In the genomic region with DNA sequence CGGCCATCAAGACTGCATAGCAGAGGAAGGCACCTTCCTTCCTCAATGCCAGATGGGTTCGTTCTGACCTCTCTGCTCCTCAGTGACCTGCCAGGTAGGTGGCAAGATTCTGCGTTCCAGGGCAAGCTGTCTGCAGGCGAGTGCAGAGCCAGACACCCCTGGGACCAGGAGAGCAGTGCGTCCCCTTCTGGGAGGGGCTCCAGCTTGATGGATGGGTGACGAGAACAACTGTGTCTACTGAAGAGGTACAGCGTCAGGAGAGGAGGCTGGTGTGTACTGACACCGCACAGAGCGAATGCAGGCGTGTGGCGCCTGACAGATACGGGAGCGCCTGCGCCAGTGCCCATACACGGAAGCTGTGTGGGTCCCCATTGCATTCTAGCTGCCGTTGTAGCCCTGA, we compare ENCODE assay signal across 17 mouse cellular contexts. TPM values are rescaled to one million over a fixed set of nuclear protein-coding genes. Genes with fewer than 3 reads are reported as not detected.
DNase-seq lines count a peak whose midpoint lies in the region; ATAC-seq and TF ChIP-seq lines count a peak whose summit lies in the region.
"Had no signal": no experiment of that assay in that cellular context is flagged by ENCODE, and none has a peak within 500 bp of the region (broad histone marks: within the 10 kb centered on the region; RNA-seq: fewer than 3 reads in every experiment).

No protein-coding gene starts in this region.

- WGBS in heart, embryonic 13.5 days, result 62% methylated on average over 16 of the region's 16 CpGs
- 89% methylated on average over 16 of the region's 16 CpGs for WGBS in heart, adult 2 months

- peaks cover 87% of the 10 kb centered on the region for H3K4me1 ChIP-seq in heart, embryonic 13.5 days
- peaks cover 3% of the 10 kb centered on the region; the same call in 1 of the 2 replicates for H3K4me1 ChIP-seq in heart, adult 2 months (ENCODE audit: control insufficient read depth, insufficient read depth, low read length)
- H3K4me1 ChIP-seq in G1E (ENCODE audit: insufficient read depth, low read depth, low read length), result no peaks in the 10 kb centered on the region; the same call in 1 of the 2 replicates

- no peaks in the 10 kb centered on the region for H3K36me3 ChIP-seq in heart, embryonic 13.5 days
- no peaks in the 10 kb centered on the region for H3K36me3 ChIP-seq in heart, adult 2 months (ENCODE audit: control insufficient read depth, insufficient read depth, low read length)
- no peaks in the 10 kb centered on the region for H3K36me3 ChIP-seq in G1E (replicated peaks)
- H3K36me3 ChIP-seq: intestine, embryonic 15.5 days had no signal

- peak; percentile 76 for DNase-seq in cerebellum, adult 9-11 months
- DNase-seq in cerebellum, adult 8-10 months, result no peak
- no peak for DNase-seq in heart, adult 2 months
- DNase-seq in G1E (ENCODE audit: low spot score), result no peak
- peak; percentile 52 for DNase-seq in brain, adult 2 months (ENCODE audit: low read depth, low spot score)
- no peak for DNase-seq in gastrocnemius, adult 8-10 months (ENCODE audit: low spot score in 2 of 2)
- DNase-seq: adrenal gland, adult 8-10 months; adrenal gland, postnatal 36 days; gastrocnemius, postnatal 10 days; heart, adult 18-20 months; heart, postnatal 10 days; heart, postnatal 4 days; kidney, adult 18-20 months had no signal

- intact Hi-C loops in heart, adult 2 months (cut with DNase I), result no loop called here

- H3K9ac ChIP-seq in heart, embryonic 13.5 days, result peak overlapping the region; percentile 24; the same call in 1 of the 2 replicates
- H3K9ac ChIP-seq in heart, adult 2 months (ENCODE audit: low read depth, low read length), result no peak overlapping the region
- H3K9ac ChIP-seq: hindbrain, embryonic 14.5 days; intestine, embryonic 15.5 days had no signal

- no peak for TF ChIP-seq POLR2A in heart, adult 2 months (IDR thresholded peaks at IDR 0.05; ENCODE audit: insufficient read depth, low read depth, low read length)

- TF ChIP-seq EP300 in heart, adult 2 months (IDR thresholded peaks at IDR 0.05; ENCODE audit: insufficient read depth, low read depth, low read length), result no peak

- H3K27me3 ChIP-seq in heart, embryonic 13.5 days (replicated peaks), result no peaks in the 10 kb centered on the region
- no peaks in the 10 kb centered on the region for H3K27me3 ChIP-seq in heart, adult 2 months (ENCODE audit: control insufficient read depth, insufficient read depth, low read length)
- H3K27me3 ChIP-seq in G1E (ENCODE audit: insufficient read depth, low read length), result no peaks in the 10 kb centered on the region; the same call in 1 of the 2 replicates
- H3K27me3 ChIP-seq: intestine, embryonic 15.5 days had no signal

- H3K9me3 ChIP-seq in heart, embryonic 13.5 days, result no peaks in the 10 kb centered on the region
- H3K9me3 ChIP-seq in G1E (replicated peaks), result peaks cover 94% of the 10 kb centered on the region
- H3K9me3 ChIP-seq: intestine, embryonic 15.5 days had no signal

- H3K4me3 ChIP-seq in heart, embryonic 13.5 days, result no peak overlapping the region
- H3K4me3 ChIP-seq in heart, adult 2 months, result no peak overlapping the region
- peak overlapping the region; percentile 5; the same call in 1 of the 2 replicates for H3K4me3 ChIP-seq in G1E (ENCODE audit: low read depth, low read length)
- H3K4me3 ChIP-seq: intestine, embryonic 15.5 days had no signal

- H3K4me2 ChIP-seq in heart, embryonic 13.5 days, result no peak overlapping the region
- H3K4me2 ChIP-seq: hindbrain, embryonic 14.5 days; intestine, embryonic 15.5 days had no signal

- no peaks in the 10 kb centered on the region for H3K79me2 ChIP-seq in heart, adult 2 months (replicated peaks; ENCODE audit: control insufficient read depth, insufficient read depth, low read length)

- ATAC-seq in heart, embryonic 13.5 days (ENCODE audit: extremely low read depth, insufficient number of reproducible peaks, low FRiP score, low TSS enrichment), result no peak
- no peak for ATAC-seq in G1E (ENCODE audit: extremely low read depth, insufficient number of reproducible peaks, low FRiP score, poor library complexity, severe bottlenecking)
- ATAC-seq: forebrain, embryonic 14.5 days; intestine, embryonic 15.5 days had no signal

- H3K27ac ChIP-seq in heart, embryonic 13.5 days (replicated peaks), result no peak overlapping the region
- no peak overlapping the region for H3K27ac ChIP-seq in heart, adult 2 months
- H3K27ac ChIP-seq: hindbrain, embryonic 14.5 days; intestine, embryonic 15.5 days had no signal

- no peak for TF ChIP-seq CTCF in heart, adult 2 months (IDR thresholded peaks at IDR 0.05)
- TF ChIP-seq CTCF in G1E (IDR thresholded peaks at IDR 0.05; ENCODE audit: low read depth, low read length), result no peak

RNA-seq across cellular contexts. Expression of a gene that starts 47.7 kb away (rescaled TPM):
- polyA plus RNA-seq in heart, embryonic 13.5 days (2015; fragmentation: Nextera tagmentation; extraction: Ambion mirVana), result 4.9 and 5.8 TPM in 2 replicates
- 10 to 100 TPM; 39.2 to 43.9 TPM for total RNA-seq in heart, adult 2 months (2021)
- polyA plus RNA-seq in heart, adult 2 months (2012; rRNA removed), result 27.1 and 29.3 TPM in 2 replicates
- total RNA-seq in G1E (2014; fragmentation: Nextera tagmentation) (not detected in 2 replicates), G1E (2017) (0.05 TPM in 1 of 2 replicates, not detected in the other)
- polyA plus RNA-seq in G1E (2012), result not detected in 2 replicates
- 10 to 100 TPM; 41.1 to 49.4 (median 43.5) TPM for total RNA-seq in gastrocnemius, adult 8-10 months (2022)

RNA-seq across cellular contexts. Expression of a gene that starts 48.1 kb away (rescaled TPM):
- polyA plus RNA-seq in heart, embryonic 13.5 days (2015; fragmentation: Nextera tagmentation; extraction: Ambion mirVana), result 2.2 and 2.8 TPM in 2 replicates
- total RNA-seq in heart, adult 2 months (2021), result 10 to 100 TPM; 28.9 to 31.9 TPM
- 14.8 and 20.6 TPM in 2 replicates for polyA plus RNA-seq in heart, adult 2 months (2012; rRNA removed)
- 214 and 263 TPM in 2 replicates for total RNA-seq in G1E (2014; fragmentation: Nextera tagmentation)
- total RNA-seq in G1E (2017), result 13.9 and 14.3 TPM in 2 replicates
- 206 and 220 TPM in 2 replicates for polyA plus RNA-seq in G1E (2012)
- 100 to 1,000 TPM; 133 to 150 (median 139) TPM for total RNA-seq in gastrocnemius, adult 8-10 months (2022)

RNA-seq across cellular contexts. Expression of a gene that starts 48.4 kb away (rescaled TPM):
- polyA plus RNA-seq in heart, embryonic 13.5 days (2015; fragmentation: Nextera tagmentation; extraction: Ambion mirVana), result 63.0 and 65.7 TPM in 2 replicates
- total RNA-seq in heart, adult 2 months (2021), result 10 to 100 TPM; 84.6 to 99.8 TPM
- polyA plus RNA-seq in heart, adult 2 months (2012; rRNA removed), result 25.0 and 46.8 TPM in 2 replicates
- total RNA-seq in G1E (2014; fragmentation: Nextera tagmentation) (84.2 and 95.0 TPM in 2 replicates), G1E (2017) (107 and 114 TPM in 2 replicates)
- 16.6 and 18.8 TPM in 2 replicates for polyA plus RNA-seq in G1E (2012)
- 100 to 1,000 TPM; 111 to 120 (median 117) TPM for total RNA-seq in gastrocnemius, adult 8-10 months (2022)

Comparison
In these comparisons a context has a peak if more than half of its experiments do, and no peak if none do; other contexts are left out.
1. DNase-seq: peak in cerebellum, adult 9-11 months (single experiment) and brain, adult 2 months (single experiment); none in cerebellum, adult 8-10 months (single experiment), heart, adult 2 months (0 of 2), G1E (single experiment) and gastrocnemius, adult 8-10 months (0 of 2).
2. RNA of a gene that starts 47.7 kb away (total RNA-seq): 41.1 to 49.4 TPM in gastrocnemius, adult 8-10 months and 39.2 to 43.9 TPM in heart, adult 2 months; 0.05 TPM in G1E; every median in the first group is over 10 times any median in the second.